In genomic region chr9:76320755-76321154, GRCm38 (mm10) we compare ENCODE assay signal across 21 mouse cellular contexts. TPM values are rescaled to one million over a fixed set of nuclear protein-coding genes. Genes with fewer than 3 reads are reported as not detected.
DNase-seq lines count a peak whose midpoint lies in the region; ATAC-seq lines count a peak whose summit lies in the region.
"Had no signal": no experiment of that assay in that cellular context is flagged by ENCODE, and none has a peak within 500 bp of the region (broad histone marks: within the 10 kb centered on the region; RNA-seq: fewer than 3 reads in every experiment).

No protein-coding gene starts in this region.

- ATAC-seq in hindbrain, embryonic 14.5 days (ENCODE audit: low FRiP score) = no peak
- ATAC-seq in hindbrain, embryonic 11.5 days (ENCODE audit: low FRiP score) = no peak
- ATAC-seq in midbrain, embryonic 13.5 days = no peak
- no peak for ATAC-seq in midbrain, embryonic 16.5 days
- ATAC-seq: forebrain, embryonic 13.5 days; intestine, embryonic 15.5 days had no signal

- no peak overlapping the region for H3K9ac ChIP-seq in hindbrain, embryonic 14.5 days
- no peak overlapping the region for H3K9ac ChIP-seq in hindbrain, embryonic 11.5 days (ENCODE audit: low read depth, low read length)
- no peak overlapping the region for H3K9ac ChIP-seq in midbrain, embryonic 13.5 days (replicated peaks)
- H3K9ac ChIP-seq in midbrain, embryonic 16.5 days (ENCODE audit: low read depth, low read length) = no peak overlapping the region
- H3K9ac ChIP-seq: forebrain, embryonic 13.5 days; heart, embryonic 15.5 days; intestine, embryonic 15.5 days had no signal

- WGBS in hindbrain, embryonic 14.5 days = 78% methylated on average over 1 of the region's 1 CpGs
- 86% methylated on average over 1 of the region's 1 CpGs for WGBS in hindbrain, embryonic 11.5 days
- 73% methylated on average over 1 of the region's 1 CpGs for WGBS in midbrain, embryonic 13.5 days
- 77% methylated on average over 1 of the region's 1 CpGs for WGBS in midbrain, embryonic 10.5 days
- WGBS in midbrain, embryonic 16.5 days = 67% methylated on average over 1 of the region's 1 CpGs

- H3K4me3 ChIP-seq in hindbrain, embryonic 14.5 days (replicated peaks; ENCODE audit: low read length) = peak overlapping the region; percentile 42; the same call in 1 of the 2 replicates
- no peak overlapping the region for H3K4me3 ChIP-seq in hindbrain, embryonic 11.5 days (ENCODE audit: low read depth, low read length)
- no peak overlapping the region for H3K4me3 ChIP-seq in midbrain, embryonic 13.5 days (replicated peaks)
- H3K4me3 ChIP-seq in midbrain, embryonic 10.5 days = no peak overlapping the region
- H3K4me3 ChIP-seq in midbrain, embryonic 16.5 days (ENCODE audit: low read depth, low read length) = no peak overlapping the region; the same call in 1 of the 2 replicates
- H3K4me3 ChIP-seq: embryonic facial prominence, embryonic 10.5 days; forebrain, embryonic 13.5 days; heart, adult 2 months; heart, embryonic 15.5 days; intestine, embryonic 15.5 days had no signal

- peaks cover 6% of the 10 kb centered on the region; the same call in 1 of the 2 replicates for H3K4me1 ChIP-seq in hindbrain, embryonic 14.5 days (replicated peaks; ENCODE audit: control insufficient read depth, insufficient read depth, low read length)
- 0 out of 2 replicates have a peak, but pooled peaks cover 3% of the 10 kb centered on the region for H3K4me1 ChIP-seq in hindbrain, embryonic 11.5 days (replicated peaks; ENCODE audit: control insufficient read depth, insufficient read depth, low read length)
- H3K4me1 ChIP-seq in midbrain, embryonic 13.5 days (replicated peaks) = peaks cover 15% of the 10 kb centered on the region
- H3K4me1 ChIP-seq in midbrain, embryonic 10.5 days = peaks cover 14% of the 10 kb centered on the region
- H3K4me1 ChIP-seq in midbrain, embryonic 16.5 days (ENCODE audit: control insufficient read depth, insufficient read depth, low read length) = peaks cover 8% of the 10 kb centered on the region; the same call in 1 of the 2 replicates
- H3K4me1 ChIP-seq: intestine, embryonic 15.5 days had no signal

- H3K36me3 ChIP-seq in hindbrain, embryonic 14.5 days (replicated peaks; ENCODE audit: control insufficient read depth, insufficient read depth) = no peaks in the 10 kb centered on the region
- no peaks in the 10 kb centered on the region for H3K36me3 ChIP-seq in hindbrain, embryonic 11.5 days (ENCODE audit: control insufficient read depth, insufficient read depth, low read length)
- no peaks in the 10 kb centered on the region for H3K36me3 ChIP-seq in midbrain, embryonic 13.5 days
- no peaks in the 10 kb centered on the region for H3K36me3 ChIP-seq in midbrain, embryonic 10.5 days
- H3K36me3 ChIP-seq in midbrain, embryonic 16.5 days (ENCODE audit: control insufficient read depth, insufficient read depth, low read length) = no peaks in the 10 kb centered on the region
- H3K36me3 ChIP-seq: embryonic facial prominence, embryonic 10.5 days; heart, embryonic 15.5 days; intestine, embryonic 15.5 days had no signal

- 0 out of 2 replicates have a peak, but pooled peaks cover 6% of the 10 kb centered on the region for H3K27me3 ChIP-seq in hindbrain, embryonic 14.5 days (ENCODE audit: control insufficient read depth, insufficient read depth, low read length)
- H3K27me3 ChIP-seq in hindbrain, embryonic 11.5 days (ENCODE audit: control insufficient read depth, insufficient read depth, low read length) = no peaks in the 10 kb centered on the region; the same call in 1 of the 2 replicates
- H3K27me3 ChIP-seq in midbrain, embryonic 13.5 days = peaks cover 14% of the 10 kb centered on the region
- peaks cover 38% of the 10 kb centered on the region for H3K27me3 ChIP-seq in midbrain, embryonic 10.5 days (ENCODE audit: low read depth, poor library complexity, severe bottlenecking)
- H3K27me3 ChIP-seq in midbrain, embryonic 16.5 days (ENCODE audit: control insufficient read depth, insufficient read depth, low read depth, low read length) = no peaks in the 10 kb centered on the region

- no peak overlapping the region for H3K27ac ChIP-seq in hindbrain, embryonic 14.5 days
- no peak overlapping the region for H3K27ac ChIP-seq in hindbrain, embryonic 11.5 days (ENCODE audit: low read depth, low read length)
- H3K27ac ChIP-seq in midbrain, embryonic 13.5 days = no peak overlapping the region
- H3K27ac ChIP-seq in midbrain, embryonic 10.5 days (replicated peaks) = no peak overlapping the region
- H3K27ac ChIP-seq in midbrain, embryonic 16.5 days (ENCODE audit: low read length) = no peak overlapping the region
- H3K27ac ChIP-seq: embryonic facial prominence, embryonic 10.5 days; forebrain, embryonic 13.5 days; heart, adult 2 months; heart, embryonic 15.5 days; intestine, embryonic 15.5 days had no signal

- peak overlapping the region; percentile 74 for H3K4me2 ChIP-seq in hindbrain, embryonic 14.5 days (replicated peaks)
- no peak overlapping the region for H3K4me2 ChIP-seq in hindbrain, embryonic 11.5 days (replicated peaks; ENCODE audit: low read depth, low read length)
- H3K4me2 ChIP-seq in midbrain, embryonic 13.5 days (replicated peaks) = 0 out of 2 replicates have a peak overlapping the region, but pooled peaks have one; percentile 5
- H3K4me2 ChIP-seq in midbrain, embryonic 16.5 days (ENCODE audit: low read length) = peak overlapping the region; percentile 75
- H3K4me2 ChIP-seq: forebrain, embryonic 13.5 days; heart, embryonic 11.5 days; heart, embryonic 15.5 days; intestine, embryonic 15.5 days had no signal

- no peak for DNase-seq in hindbrain, embryonic 14.5 days (ENCODE audit: low spot score)
- DNase-seq in hindbrain, embryonic 11.5 days (ENCODE audit: low spot score) = no peak
- DNase-seq in midbrain, embryonic 10.5 days (ENCODE audit: low spot score) = no peak
- peak; percentile 20 for DNase-seq in A20 (ENCODE audit: low read depth, low spot score)
- no peak for DNase-seq in urinary bladder, postnatal 25 days (ENCODE audit: low spot score)
- DNase-seq in gastrocnemius, adult 18-20 months (ENCODE audit: low spot score) = no peak
- DNase-seq: adrenal gland, adult 2 months; adrenal gland, postnatal 25 days; cerebellum, adult 2 months; cerebellum, postnatal 10 days; gastrocnemius, postnatal 14 days; heart, adult 2 months had no signal

- H3K9me3 ChIP-seq in hindbrain, embryonic 14.5 days (ENCODE audit: control insufficient read depth, low read length) = no peaks in the 10 kb centered on the region
- H3K9me3 ChIP-seq in hindbrain, embryonic 11.5 days (ENCODE audit: control insufficient read depth, low read length) = no peaks in the 10 kb centered on the region
- H3K9me3 ChIP-seq in midbrain, embryonic 13.5 days = no peaks in the 10 kb centered on the region
- no peaks in the 10 kb centered on the region for H3K9me3 ChIP-seq in midbrain, embryonic 10.5 days (replicated peaks)
- no peaks in the 10 kb centered on the region for H3K9me3 ChIP-seq in midbrain, embryonic 16.5 days (replicated peaks; ENCODE audit: control insufficient read depth, low read length, poor library complexity, severe bottlenecking)
- H3K9me3 ChIP-seq: embryonic facial prominence, embryonic 10.5 days; forebrain, embryonic 13.5 days; heart, embryonic 15.5 days; intestine, embryonic 15.5 days had no signal

RNA-seq across cellular contexts. Expression of gene Hcrtr2, which starts 2.9 kb away (rescaled TPM):
- polyA plus RNA-seq in hindbrain, embryonic 14.5 days (2014; fragmentation: Nextera tagmentation; extraction: Ambion mirVana) = 8.6 TPM in 2 replicates
- polyA plus RNA-seq in hindbrain, embryonic 11.5 days (2014; fragmentation: Nextera tagmentation; extraction: Ambion mirVana) = 0.68 and 1.6 TPM in 2 replicates
- polyA plus RNA-seq in midbrain, embryonic 13.5 days (2015; fragmentation: Nextera tagmentation; extraction: Ambion mirVana) = 4.1 and 6.0 TPM in 2 replicates
- polyA plus RNA-seq in midbrain, embryonic 10.5 days (2016; fragmentation: Nextera tagmentation; extraction: Ambion mirVana) = 0.30 and 0.51 TPM in 2 replicates
- polyA plus RNA-seq in midbrain, embryonic 16.5 days (2015; fragmentation: Nextera tagmentation; extraction: Ambion mirVana) = 11.5 and 12.5 TPM in 2 replicates
- total RNA-seq in gastrocnemius, adult 18-20 months (2021) = not detected
- total RNA-seq: gastrocnemius, postnatal 14 days; heart, adult 2 months; heart, postnatal 25 days had no signal
- polyA plus RNA-seq: gonadal fat pad, adult 2 months; heart, adult 2 months had no signal
